Mouse (Mus musculus): ENCODE measurements around the gene Hemk1.

- TF ChIP-seq CTCF (IDR thresholded peaks at IDR 0.05; ENCODE audit: insufficient read depth, low read depth, low read length): no peak
- TF ChIP-seq POLR2A (IDR thresholded peaks at IDR 0.05; ENCODE audit: insufficient read depth, low read depth, low read length): no peak
Measured at GRCm38 (mm10) chr9:107298059-107298780, 39.9 kb downstream of the Hemk1 start.
